Mouse (Mus musculus): ENCODE measurements around the gene Pip5k1b. TPM values are rescaled to one million over a fixed set of nuclear protein-coding genes. Genes with fewer than 3 reads are reported as not detected.

The Pip5k1b gene
- polyA plus RNA-seq (2014; fragmentation: Nextera tagmentation; extraction: Ambion mirVana): 5.6 and 7.1 TPM in 2 replicates

DNA sequence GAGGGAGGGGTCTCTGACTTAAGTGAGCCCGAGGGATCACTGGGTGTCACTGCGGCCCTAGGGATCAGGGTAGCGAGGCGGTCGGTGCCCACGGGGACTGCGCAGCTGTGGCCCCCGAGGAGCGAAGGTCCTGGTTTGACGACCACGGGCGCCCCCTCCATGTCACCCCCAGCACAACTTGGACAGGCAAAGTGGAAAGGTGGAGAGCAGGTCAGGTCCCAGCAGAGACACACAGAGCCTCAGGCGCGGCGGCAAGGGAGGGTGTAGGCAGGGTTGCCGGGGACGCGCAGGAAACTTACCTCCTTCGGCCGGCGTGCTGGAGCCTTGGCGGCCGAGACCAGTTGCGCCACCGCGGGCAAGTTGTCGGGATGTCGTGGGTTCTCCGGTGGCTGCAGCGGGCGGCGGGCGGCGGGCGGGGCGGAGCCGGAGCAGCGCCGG, at the start of gene Pip5k1b:
Gene Pip5k1b, minus strand, starts transcription at position 407 of the 438 bp plus-strand sequence.
- Histone ChIP-seq H3K27ac (ENCODE audit: low read depth, low read length) (peak within 1 kb of the TSS; percentile 75), H3K4me2 (peak within 1 kb of the TSS; percentile 98), H3K27me3 (replicated peaks; ENCODE audit: control insufficient read depth, insufficient read depth, low read length) (0 out of 2 replicates have a peak, but pooled peaks cover 2% of the 10 kb centered on the region), H3K36me3 (ENCODE audit: control insufficient read depth, insufficient read depth, low read length) (no peaks in the 10 kb centered on the region), H3K4me1 (replicated peaks; ENCODE audit: control insufficient read depth, insufficient read depth, low read length) (peaks cover 5% of the 10 kb centered on the region; the same call in 1 of the 2 replicates), H3K9ac (ENCODE audit: low read depth, low read length) (peak within 1 kb of the TSS; percentile 85), H3K9me3 (ENCODE audit: control insufficient read depth, low read length) (no peaks in the 10 kb centered on the region), H3K4me3 (ENCODE audit: low read depth, low read length) (peak within 1 kb of the TSS; percentile 82)
- WGBS: under 1% methylated on average over 29 of the region's 39 CpGs
- peak; percentile 75 for DNase-seq (ENCODE audit: low spot score)
- ATAC-seq (replicated peaks; ENCODE audit: low FRiP score): peak; percentile 63

DNA sequence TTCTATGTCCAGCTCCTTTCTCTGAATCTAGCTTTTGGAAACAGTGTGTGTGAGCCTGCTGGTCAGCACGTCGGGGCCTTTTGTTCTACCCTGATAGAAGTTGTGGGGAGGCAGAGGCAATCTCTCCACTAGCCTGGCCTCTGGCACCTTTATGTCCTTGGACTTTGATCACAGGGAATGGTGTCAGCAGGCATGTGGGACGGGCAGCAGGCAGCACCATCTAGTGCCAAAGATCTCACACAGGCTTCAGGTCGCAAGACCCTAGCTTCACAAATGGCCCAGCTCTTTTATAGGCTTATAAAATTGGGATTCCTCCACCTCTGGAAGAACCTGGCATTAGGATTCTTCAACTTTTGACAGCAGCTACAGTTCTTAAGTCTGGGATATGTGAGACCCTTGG, 48.4 kb upstream of the Pip5k1b start:
- Histone ChIP-seq H3K4me3 (ENCODE audit: low read depth, low read length) (no peak overlapping the region), H3K4me1 (replicated peaks; ENCODE audit: control insufficient read depth, insufficient read depth, low read length) (no peaks in the 10 kb centered on the region), H3K4me2 (no peak overlapping the region), H3K36me3 (ENCODE audit: control insufficient read depth, insufficient read depth, low read length) (no peaks in the 10 kb centered on the region), H3K27ac (ENCODE audit: low read depth, low read length) (no peak overlapping the region), H3K9ac (ENCODE audit: low read depth, low read length) (no peak overlapping the region), H3K9me3 (ENCODE audit: control insufficient read depth, low read length) (peaks cover 2% of the 10 kb centered on the region; the same call in 1 of the 2 replicates), H3K27me3 (replicated peaks; ENCODE audit: control insufficient read depth, insufficient read depth, low read length) (no peaks in the 10 kb centered on the region)
- no peak for ATAC-seq (replicated peaks; ENCODE audit: low FRiP score)
- 61% methylated on average over 4 of the region's 4 CpGs for WGBS
- DNase-seq (ENCODE audit: low spot score): no peak

DNA sequence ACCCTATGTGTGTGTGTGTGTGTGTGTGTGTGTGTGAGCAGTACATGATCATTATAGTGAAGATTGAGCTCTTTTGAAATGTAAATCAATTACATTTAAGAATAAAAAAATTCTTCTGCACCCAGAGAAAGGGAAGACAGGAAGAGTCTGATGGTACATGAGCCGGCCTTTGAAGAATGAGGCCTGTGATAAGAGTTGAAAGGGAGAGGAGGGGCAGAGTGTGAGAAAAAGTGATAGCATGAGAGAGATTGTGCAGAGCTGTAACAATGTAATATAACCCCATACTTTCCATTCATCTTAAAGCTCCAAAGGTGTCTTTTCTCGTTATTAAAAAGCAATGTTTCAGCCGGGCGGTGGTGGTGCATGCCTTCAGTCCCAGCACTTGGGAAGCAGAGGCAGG, 47.8 kb upstream of the Pip5k1b start:
- ATAC-seq (replicated peaks; ENCODE audit: low FRiP score) (no peak), DNase-seq (ENCODE audit: low spot score) (no peak)
- Histone ChIP-seq H3K9ac (ENCODE audit: low read depth, low read length) (no peak overlapping the region), H3K36me3 (ENCODE audit: control insufficient read depth, insufficient read depth, low read length) (no peaks in the 10 kb centered on the region), H3K9me3 (ENCODE audit: control insufficient read depth, low read length) (peaks cover 2% of the 10 kb centered on the region; the same call in 1 of the 2 replicates), H3K4me3 (ENCODE audit: low read depth, low read length) (no peak overlapping the region), H3K4me2 (no peak overlapping the region), H3K27ac (ENCODE audit: low read depth, low read length) (no peak overlapping the region), H3K4me1 (replicated peaks; ENCODE audit: control insufficient read depth, insufficient read depth, low read length) (no peaks in the 10 kb centered on the region), H3K27me3 (replicated peaks; ENCODE audit: control insufficient read depth, insufficient read depth, low read length) (no peaks in the 10 kb centered on the region)
- WGBS: 69% methylated on average over 4 of the region's 4 CpGs

DNA sequence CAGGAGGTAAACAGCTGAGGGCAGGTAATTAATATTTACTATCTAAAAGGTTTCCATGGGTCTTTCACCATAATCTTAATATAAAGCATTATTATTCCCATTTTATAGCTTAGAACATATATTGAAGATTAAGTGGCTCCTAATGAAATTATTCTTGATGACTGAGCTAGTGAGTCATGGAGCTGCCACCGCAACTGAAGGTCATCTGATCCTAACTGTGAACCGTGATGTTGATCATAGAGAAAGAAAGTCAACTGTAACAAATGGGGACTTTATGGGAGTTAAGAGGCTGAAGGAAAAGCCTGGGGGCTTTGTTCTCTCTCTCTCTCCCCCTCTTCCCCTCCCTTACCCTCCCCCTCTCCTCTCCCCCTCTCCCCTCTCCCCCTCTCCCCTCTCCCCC, 31.1 kb upstream of the Pip5k1b start:
- no peaks in the 10 kb centered on the region for H3K9me3 ChIP-seq (ENCODE audit: control insufficient read depth, low read length)
- no peaks in the 10 kb centered on the region for H3K27me3 ChIP-seq (replicated peaks; ENCODE audit: control insufficient read depth, insufficient read depth, low read length)
- WGBS: 49% methylated on average over 2 of the region's 2 CpGs
- DNase-seq (ENCODE audit: low spot score) (no peak), ATAC-seq (replicated peaks; ENCODE audit: low FRiP score) (no peak)
- no peak overlapping the region for H3K4me2 ChIP-seq
- H3K36me3 ChIP-seq (ENCODE audit: control insufficient read depth, insufficient read depth, low read length): no peaks in the 10 kb centered on the region
- no peak overlapping the region for H3K4me3 ChIP-seq (ENCODE audit: low read depth, low read length)
- no peak overlapping the region for H3K27ac ChIP-seq (ENCODE audit: low read depth, low read length)
- no peak overlapping the region for H3K9ac ChIP-seq (ENCODE audit: low read depth, low read length)
- H3K4me1 ChIP-seq (replicated peaks; ENCODE audit: control insufficient read depth, insufficient read depth, low read length): no peaks in the 10 kb centered on the region

DNA sequence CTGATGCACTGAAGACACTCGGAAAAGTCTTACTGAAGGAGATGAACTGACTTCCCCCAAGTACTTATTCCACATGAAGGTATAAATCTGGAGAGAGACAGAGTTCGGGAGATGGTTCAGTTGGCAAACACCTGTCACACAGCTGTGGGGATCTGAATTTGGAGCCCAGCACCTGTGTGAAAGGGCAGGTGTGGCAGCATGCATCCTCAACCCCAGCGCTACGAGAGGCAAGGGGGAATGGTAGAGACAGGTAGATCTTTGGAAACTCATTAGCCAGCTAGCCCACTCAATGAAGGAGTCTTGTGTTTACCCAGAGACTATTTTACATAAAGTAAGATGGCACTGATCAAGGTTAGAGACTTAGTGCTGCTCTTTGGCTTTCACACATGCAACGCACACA, 29.5 kb upstream of the Pip5k1b start:
- ATAC-seq (replicated peaks; ENCODE audit: low FRiP score) (no peak), DNase-seq (ENCODE audit: low spot score) (no peak)
- H3K27me3 ChIP-seq (replicated peaks; ENCODE audit: control insufficient read depth, insufficient read depth, low read length): no peaks in the 10 kb centered on the region
- H3K9ac ChIP-seq (ENCODE audit: low read depth, low read length): no peak overlapping the region
- WGBS: 89% methylated on average over 5 of the region's 5 CpGs
- H3K27ac ChIP-seq (ENCODE audit: low read depth, low read length): no peak overlapping the region
- H3K9me3 ChIP-seq (ENCODE audit: control insufficient read depth, low read length): no peaks in the 10 kb centered on the region
- no peak overlapping the region for H3K4me3 ChIP-seq (ENCODE audit: low read depth, low read length)
- H3K4me1 ChIP-seq (replicated peaks; ENCODE audit: control insufficient read depth, insufficient read depth, low read length): no peaks in the 10 kb centered on the region
- no peaks in the 10 kb centered on the region for H3K36me3 ChIP-seq (ENCODE audit: control insufficient read depth, insufficient read depth, low read length)
- H3K4me2 ChIP-seq: no peak overlapping the region

DNA sequence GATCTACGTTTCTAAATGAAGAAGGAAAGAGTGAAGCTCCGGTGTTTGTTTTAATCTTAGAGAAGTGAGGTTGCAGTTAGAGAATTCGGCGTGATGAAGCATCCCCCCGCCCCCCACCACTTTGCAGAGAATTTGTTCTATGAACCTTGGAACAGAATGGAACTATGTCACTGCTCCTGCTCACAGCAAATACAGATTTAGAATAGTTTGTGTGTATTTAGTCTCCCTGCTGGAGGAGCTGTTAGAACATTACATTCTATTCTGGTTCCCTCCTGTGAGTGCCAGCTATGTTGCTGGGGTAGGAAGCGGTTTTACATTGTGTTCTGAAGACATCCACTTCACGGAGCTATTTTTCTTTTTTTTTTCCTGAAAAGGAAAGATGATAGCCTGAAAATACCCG, 28.3 kb upstream of the Pip5k1b start:
- H3K27ac ChIP-seq (ENCODE audit: low read depth, low read length): no peak overlapping the region
- no peak overlapping the region for H3K9ac ChIP-seq (ENCODE audit: low read depth, low read length)
- H3K4me3 ChIP-seq (ENCODE audit: low read depth, low read length): no peak overlapping the region
- H3K36me3 ChIP-seq (ENCODE audit: control insufficient read depth, insufficient read depth, low read length): no peaks in the 10 kb centered on the region
- H3K4me2 ChIP-seq: no peak overlapping the region
- WGBS: 79% methylated on average over 8 of the region's 8 CpGs
- H3K4me1 ChIP-seq (replicated peaks; ENCODE audit: control insufficient read depth, insufficient read depth, low read length): no peaks in the 10 kb centered on the region
- DNase-seq (ENCODE audit: low spot score) (no peak), ATAC-seq (replicated peaks; ENCODE audit: low FRiP score) (no peak)
- no peaks in the 10 kb centered on the region for H3K27me3 ChIP-seq (replicated peaks; ENCODE audit: control insufficient read depth, insufficient read depth, low read length)
- no peaks in the 10 kb centered on the region for H3K9me3 ChIP-seq (ENCODE audit: control insufficient read depth, low read length)

DNA sequence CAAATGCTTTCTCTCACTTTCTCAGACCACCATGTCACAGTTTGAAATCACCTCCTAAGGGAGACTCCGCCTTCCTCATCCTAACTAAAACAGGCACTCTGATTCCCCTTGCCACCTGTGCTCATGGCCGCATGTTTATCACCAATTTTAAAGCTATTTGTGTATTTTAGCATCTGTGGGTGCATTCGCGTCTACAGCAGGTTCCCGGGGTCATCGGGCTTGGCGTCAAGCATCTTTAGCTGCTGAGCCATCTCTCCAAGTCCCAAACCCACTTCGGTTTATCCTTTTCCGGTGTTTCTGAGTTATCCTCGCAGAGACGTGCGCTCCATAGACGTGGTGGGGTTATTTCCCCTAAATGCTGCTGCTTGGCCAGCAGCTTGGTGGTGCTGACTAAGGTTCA, 20.5 kb upstream of the Pip5k1b start:
- no peak for DNase-seq (ENCODE audit: low spot score)
- no peaks in the 10 kb centered on the region for H3K4me1 ChIP-seq (replicated peaks; ENCODE audit: control insufficient read depth, insufficient read depth, low read length)
- no peak overlapping the region for H3K4me2 ChIP-seq
- H3K9me3 ChIP-seq (ENCODE audit: control insufficient read depth, low read length): no peaks in the 10 kb centered on the region
- H3K36me3 ChIP-seq (ENCODE audit: control insufficient read depth, insufficient read depth, low read length): no peaks in the 10 kb centered on the region
- WGBS: 87% methylated on average over 13 of the region's 13 CpGs
- no peak overlapping the region for H3K27ac ChIP-seq (ENCODE audit: low read depth, low read length)
- no peaks in the 10 kb centered on the region for H3K27me3 ChIP-seq (replicated peaks; ENCODE audit: control insufficient read depth, insufficient read depth, low read length)
- H3K9ac ChIP-seq (ENCODE audit: low read depth, low read length): no peak overlapping the region
- no peak overlapping the region for H3K4me3 ChIP-seq (ENCODE audit: low read depth, low read length)
- no peak for ATAC-seq (replicated peaks; ENCODE audit: low FRiP score)

DNA sequence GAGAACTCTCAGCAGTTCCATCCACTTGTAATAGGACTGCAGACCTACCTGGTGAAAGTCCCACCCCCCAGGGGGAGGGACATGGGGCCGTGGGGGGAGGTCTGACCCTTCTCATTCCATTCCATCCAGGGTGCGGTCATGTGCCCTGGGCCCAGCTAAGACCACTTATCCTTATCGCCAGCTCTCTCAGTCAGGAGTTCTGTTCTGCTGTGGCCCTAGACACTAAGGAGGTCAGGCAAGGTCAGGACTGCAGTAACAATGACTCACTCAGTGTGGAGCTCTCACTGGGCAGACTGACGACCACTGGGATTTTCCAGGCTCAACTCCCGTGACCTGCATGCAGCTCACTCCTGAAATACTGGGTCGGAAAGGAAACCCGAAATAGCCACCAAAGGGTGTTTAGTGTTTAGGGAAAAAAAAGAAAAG, 16.1 kb upstream of the Pip5k1b start:
- H3K4me2 ChIP-seq: no peak overlapping the region
- no peak overlapping the region for H3K4me3 ChIP-seq (ENCODE audit: low read depth, low read length)
- H3K9me3 ChIP-seq (ENCODE audit: control insufficient read depth, low read length): no peaks in the 10 kb centered on the region
- H3K9ac ChIP-seq (ENCODE audit: low read depth, low read length): no peak overlapping the region
- H3K36me3 ChIP-seq (ENCODE audit: control insufficient read depth, insufficient read depth, low read length): no peaks in the 10 kb centered on the region
- H3K4me1 ChIP-seq (replicated peaks; ENCODE audit: control insufficient read depth, insufficient read depth, low read length): no peaks in the 10 kb centered on the region
- no peak for DNase-seq (ENCODE audit: low spot score)
- WGBS: 52% methylated on average over 7 of the region's 7 CpGs
- H3K27ac ChIP-seq (ENCODE audit: low read depth, low read length): no peak overlapping the region
- no peak for ATAC-seq (replicated peaks; ENCODE audit: low FRiP score)
- no peaks in the 10 kb centered on the region for H3K27me3 ChIP-seq (replicated peaks; ENCODE audit: control insufficient read depth, insufficient read depth, low read length)

DNA sequence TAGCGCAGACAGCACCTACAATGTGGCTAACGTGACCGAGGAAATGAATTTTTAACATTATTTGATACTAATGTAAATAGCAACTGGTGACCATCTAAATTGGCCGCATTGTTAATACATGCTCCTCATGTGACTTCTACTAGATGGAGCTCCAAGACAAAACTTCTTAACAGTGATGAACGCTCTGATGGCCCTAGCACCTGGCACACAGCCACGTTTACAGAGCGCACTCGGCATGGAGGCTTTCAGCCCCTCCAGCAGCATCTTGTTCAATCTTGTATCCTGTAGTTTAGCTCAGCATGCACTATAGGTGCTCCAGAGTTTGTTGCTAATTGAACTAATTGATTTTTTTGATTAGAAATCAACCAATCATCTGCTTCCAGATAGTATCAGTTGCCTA, 15.3 kb upstream of the Pip5k1b start:
- Histone ChIP-seq H3K36me3 (ENCODE audit: control insufficient read depth, insufficient read depth, low read length) (no peaks in the 10 kb centered on the region), H3K9ac (ENCODE audit: low read depth, low read length) (no peak overlapping the region), H3K4me1 (replicated peaks; ENCODE audit: control insufficient read depth, insufficient read depth, low read length) (no peaks in the 10 kb centered on the region), H3K27me3 (replicated peaks; ENCODE audit: control insufficient read depth, insufficient read depth, low read length) (no peaks in the 10 kb centered on the region), H3K4me3 (ENCODE audit: low read depth, low read length) (no peak overlapping the region), H3K4me2 (no peak overlapping the region), H3K9me3 (ENCODE audit: control insufficient read depth, low read length) (no peaks in the 10 kb centered on the region), H3K27ac (ENCODE audit: low read depth, low read length) (no peak overlapping the region)
- DNase-seq (ENCODE audit: low spot score) (no peak), ATAC-seq (replicated peaks; ENCODE audit: low FRiP score) (no peak)
- WGBS: 83% methylated on average over 8 of the region's 8 CpGs
